Mouse (Mus musculus) liver, adult 2 months (tissue): ENCODE data around the gene Kcne1.

Experiments
- CTCF ChIP-seq: fragments of 200-500 bp; IDR thresholded peaks from 2 replicates; pipeline ENCODE4 v1.5.1; 2011; ENCODE audit warnings: low read depth, low read length, control low read depth
- POLR2A ChIP-seq: fragments of 200-500 bp; IDR thresholded peaks from 2 replicates; pipeline ENCODE4 v1.6.1; 2011; ENCODE audit warnings: low read length, control low read depth; ENCODE audit not compliant: insufficient read depth; ENCODE audit errors: extremely low read depth

- TF ChIP-seq CTCF (no peak), POLR2A (no peak)
These were observed 534 bp downstream of the Kcne1 start for GRCm38 (mm10) chr16:92358734-92359133.
